Mouse (Mus musculus) midbrain, embryonic 10.5 days (tissue): ENCODE measurements around the gene Oard1. TPM values are rescaled to one million over a fixed set of nuclear protein-coding genes. Genes with fewer than 3 reads are reported as not detected.
A peak's percentile ranks its signal among the peaks of the same experiment; 100 is the strongest.

ENCODE experiments used
- DNase-seq: peaks from one replicate; pipeline ENCODE4 v3.0.0-alpha.2; 2017; ENCODE audit warnings: low spot score
- H3K27ac ChIP-seq: fragments of 300-500 bp; sonication (generic); replicated peaks from 2 replicates; pipeline ENCODE4 v1.5.1; 2016; ENCODE audit warnings: mild to moderate bottlenecking
- H3K27me3 ChIP-seq: fragments of 300-500 bp; sonication (generic); 2 replicates; pipeline ENCODE4 v1.6.1; 2016; ENCODE audit warnings: low read depth, mild to moderate bottlenecking; ENCODE audit not compliant: poor library complexity, severe bottlenecking
- H3K36me3 ChIP-seq: fragments of 300-500 bp; sonication (generic); 2 replicates; pipeline ENCODE4 v1.6.1; 2016; ENCODE audit warnings: mild to moderate bottlenecking, moderate library complexity
- H3K4me1 ChIP-seq: fragments of 300-500 bp; sonication (generic); 2 replicates; pipeline ENCODE4 v1.6.1; 2016
- H3K4me3 ChIP-seq: fragments of 300-500 bp; sonication (generic); 2 replicates; pipeline ENCODE4 v1.5.1; 2016; ENCODE audit warnings: mild to moderate bottlenecking, moderate library complexity
- H3K9me3 ChIP-seq: fragments of 300-500 bp; sonication (generic); replicated peaks from 2 replicates; pipeline ENCODE4 v1.6.1; 2016; ENCODE audit warnings: mild to moderate bottlenecking
- WGBS: fragments of 180-500 bp; shearing (Covaris S2); methylation state at CpG from one replicate; pipeline ENCODE4 v1.1.7; 2016; 5-methylcytosine and 5-hydroxymethylcytosine counted together
- polyA plus RNA-seq: library from polyadenylated mRNA; unstranded; fragments of >200 nt; fragmentation: Nextera tagmentation; extraction: Ambion mirVana; gene quantifications from 2 replicates; pipeline ENCODE4 v1.2.1, GENCODE M21; 2016

Oard1 gene
- polyA plus RNA-seq, 1 experiment from 2014 or later = 113 TPM

DNA sequence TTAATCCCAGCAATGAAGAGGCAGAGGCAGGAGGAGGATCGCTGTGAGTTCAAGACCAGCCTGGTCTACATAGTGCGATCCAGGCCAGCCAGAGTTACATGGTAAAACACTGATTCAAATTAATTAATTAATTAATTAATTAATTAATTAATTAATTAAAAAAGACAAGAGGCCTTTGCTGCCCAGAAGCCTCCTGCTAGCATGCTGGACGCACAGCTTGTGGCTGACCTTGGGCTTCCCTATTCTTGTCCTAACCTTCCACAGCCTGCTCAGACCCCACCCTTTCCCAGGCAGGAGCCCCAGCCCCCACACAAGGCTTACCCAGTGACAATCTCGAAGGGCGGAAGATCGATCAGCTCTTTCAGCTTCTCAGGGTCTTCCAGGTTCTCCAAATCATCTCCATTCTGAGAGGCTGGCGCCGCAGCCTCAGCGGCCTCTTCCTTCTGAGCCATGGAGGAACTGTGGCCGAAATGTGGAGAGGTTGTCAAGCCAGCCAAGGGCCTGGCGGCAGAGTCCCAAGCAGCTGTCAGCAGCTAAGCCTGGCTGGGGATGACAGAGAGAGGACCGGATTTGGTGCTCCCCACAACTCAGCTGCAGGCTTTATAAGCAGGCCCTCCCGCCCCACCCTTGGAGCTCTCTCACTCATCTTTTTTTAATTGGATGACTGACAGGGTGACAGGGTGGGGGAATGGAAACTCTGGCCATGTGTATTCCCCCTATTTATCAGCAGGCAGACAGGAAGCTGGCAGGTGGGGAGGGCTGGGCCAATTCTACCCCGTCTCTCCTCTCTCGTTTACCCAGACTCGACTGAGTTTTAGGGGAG is 22.6 kb downstream of the Oard1 start, which contains the start of gene Apobec2:
Gene Apobec2, minus strand, starts transcription at position 773 of the 823 bp plus-strand sequence.
- no peaks in the 10 kb centered on the region for H3K27me3 ChIP-seq
- 77% methylated on average over 16 of the region's 16 CpGs for WGBS
- peak within 1 kb of the TSS; percentile 50; the same call in 1 of the 2 replicates for H3K27ac ChIP-seq
- DNase-seq = peak; percentile 25
- no peak within 1 kb of the TSS for H3K4me3 ChIP-seq
- no peaks in the 10 kb centered on the region for H3K36me3 ChIP-seq
- H3K4me1 ChIP-seq = peaks cover 13% of the 10 kb centered on the region
- H3K9me3 ChIP-seq = no peaks in the 10 kb centered on the region

DNA sequence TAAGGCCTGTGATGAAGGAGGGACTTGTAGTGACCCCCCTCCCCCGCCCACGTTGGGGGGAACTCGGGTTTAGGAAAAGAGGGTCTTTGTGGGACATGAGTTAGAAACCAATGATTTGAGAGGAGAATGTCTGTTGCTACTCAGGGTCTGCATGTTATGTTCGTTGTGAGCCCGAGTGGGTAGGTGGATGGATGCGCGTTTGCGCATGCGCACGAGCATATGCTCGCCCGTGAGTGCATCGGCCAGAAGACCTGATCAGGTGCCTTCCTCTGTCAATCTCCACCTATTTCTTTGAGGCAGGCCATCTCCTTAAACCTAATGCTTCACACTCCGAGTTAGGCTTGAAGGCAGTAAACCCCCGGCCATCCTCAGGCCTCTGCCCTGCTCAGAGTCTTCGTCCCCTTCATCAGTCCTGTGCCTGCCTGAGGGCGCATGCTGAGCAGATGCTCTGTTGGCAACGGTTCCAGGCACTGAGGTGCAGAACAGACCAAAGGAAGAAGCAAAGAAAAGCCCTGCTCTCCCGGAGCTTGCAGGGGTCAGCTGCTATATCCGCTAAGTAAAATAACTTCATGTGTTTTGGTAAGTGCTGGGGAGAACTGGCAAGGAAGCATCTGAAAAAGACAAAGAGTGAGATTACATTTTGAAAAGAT is 23.3 kb downstream of the Oard1 start:
- Histone ChIP-seq H3K27ac (0 out of 2 replicates have a peak overlapping the region, but pooled peaks have one; percentile 50), H3K4me1 (peaks cover 20% of the 10 kb centered on the region)
- no peak for DNase-seq

DNA sequence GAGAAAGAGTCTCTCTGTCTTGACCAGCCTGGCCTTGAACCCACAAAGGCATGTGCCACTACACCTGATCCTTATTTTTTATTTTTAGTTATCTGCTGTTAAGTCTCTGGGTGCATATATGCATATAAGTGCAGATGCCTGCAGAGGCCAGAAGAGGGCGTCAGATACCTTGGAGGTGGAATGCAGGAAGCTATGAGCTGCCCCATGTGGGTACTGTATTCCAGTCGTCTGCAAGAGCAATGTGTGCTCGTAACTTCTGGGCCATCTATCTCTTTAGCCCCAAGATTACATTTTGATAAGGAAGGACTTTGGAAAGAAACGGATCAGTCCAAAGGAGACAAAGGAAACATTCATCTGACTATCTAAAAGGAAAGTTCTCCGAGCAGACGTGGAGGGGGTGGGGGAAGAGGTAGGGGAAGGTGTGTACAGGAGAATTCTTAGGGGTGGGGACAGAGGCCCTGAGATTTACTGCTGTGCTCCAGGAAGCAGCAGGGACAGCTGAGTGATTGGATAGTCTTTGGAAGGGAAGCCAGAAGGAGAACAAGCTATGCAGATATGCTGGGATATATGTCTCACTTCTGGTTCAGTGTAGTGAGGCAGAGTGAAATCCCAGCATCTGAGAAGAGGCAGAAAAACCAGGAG is 24.0 kb downstream of the Oard1 start:
- no peak overlapping the region for H3K4me3 ChIP-seq
- H3K27ac ChIP-seq = no peak overlapping the region
- no peaks in the 10 kb centered on the region for H3K9me3 ChIP-seq
- no peaks in the 10 kb centered on the region for H3K36me3 ChIP-seq
- H3K27me3 ChIP-seq = no peaks in the 10 kb centered on the region
- 73% methylated on average over 6 of the region's 6 CpGs for WGBS
- H3K4me1 ChIP-seq = peaks cover 20% of the 10 kb centered on the region
- DNase-seq = no peak

More for the DNA sequence above, 23.3 kb downstream of the Oard1 start:
- 86% methylated on average over 20 of the region's 20 CpGs for WGBS
- no peaks in the 10 kb centered on the region for H3K9me3 ChIP-seq
- no peaks in the 10 kb centered on the region for H3K27me3 ChIP-seq
- no peaks in the 10 kb centered on the region for H3K36me3 ChIP-seq
- H3K4me3 ChIP-seq = no peak overlapping the region

DNA sequence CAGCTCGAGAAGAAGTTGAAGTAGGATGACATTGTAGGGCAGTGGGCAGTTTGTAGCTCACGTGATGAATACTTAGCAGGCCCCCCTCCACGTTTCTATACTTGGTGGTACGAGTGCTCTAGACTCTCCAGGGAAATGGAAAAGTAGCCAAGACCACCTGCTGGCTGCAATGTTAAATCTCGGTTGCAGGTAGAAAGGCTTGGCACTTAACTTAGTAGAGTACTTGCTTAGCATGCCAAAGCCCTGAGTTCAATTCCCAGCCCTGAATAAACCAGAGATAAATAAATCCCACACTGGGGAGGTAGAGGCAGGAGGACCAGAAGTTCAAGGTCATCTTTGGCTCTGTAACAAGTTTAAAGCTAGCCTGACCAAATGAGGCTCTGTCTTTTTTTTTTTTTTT is 24.7 kb downstream of the Oard1 start:
- WGBS = 85% methylated on average over 5 of the region's 5 CpGs
- H3K27me3 ChIP-seq = no peaks in the 10 kb centered on the region
- no peak overlapping the region for H3K4me3 ChIP-seq
- H3K4me1 ChIP-seq = peaks cover 20% of the 10 kb centered on the region
- H3K9me3 ChIP-seq = no peaks in the 10 kb centered on the region
- no peak for DNase-seq
- H3K36me3 ChIP-seq = no peaks in the 10 kb centered on the region
- no peak overlapping the region for H3K27ac ChIP-seq

DNA sequence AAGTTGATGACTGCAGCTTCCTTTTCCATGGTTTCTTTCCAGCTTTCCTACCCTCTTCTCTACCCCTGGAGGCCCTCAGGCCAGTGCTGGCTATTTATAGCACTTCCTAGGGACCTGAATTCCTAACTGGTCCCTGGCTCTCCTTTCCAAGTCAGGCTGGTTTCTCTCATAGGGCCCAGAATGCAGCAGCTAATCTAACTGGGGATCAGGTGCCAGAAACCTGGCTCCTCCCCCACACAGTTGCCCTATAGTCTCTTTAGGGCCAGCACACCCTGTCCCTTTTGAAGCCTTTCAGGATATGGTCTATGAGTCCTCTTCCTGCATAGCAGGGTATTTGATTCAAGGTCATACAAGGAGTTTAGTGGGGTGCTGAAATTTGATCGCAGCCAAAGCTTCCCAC is 26.7 kb downstream of the Oard1 start:
- H3K4me1 ChIP-seq = peaks cover 20% of the 10 kb centered on the region
- no peaks in the 10 kb centered on the region for H3K36me3 ChIP-seq
- H3K9me3 ChIP-seq = no peaks in the 10 kb centered on the region
- no peak overlapping the region for H3K4me3 ChIP-seq
- H3K27me3 ChIP-seq = no peaks in the 10 kb centered on the region
- 79% methylated on average over 1 of the region's 1 CpGs for WGBS
- no peak overlapping the region for H3K27ac ChIP-seq
- DNase-seq = no peak

DNA sequence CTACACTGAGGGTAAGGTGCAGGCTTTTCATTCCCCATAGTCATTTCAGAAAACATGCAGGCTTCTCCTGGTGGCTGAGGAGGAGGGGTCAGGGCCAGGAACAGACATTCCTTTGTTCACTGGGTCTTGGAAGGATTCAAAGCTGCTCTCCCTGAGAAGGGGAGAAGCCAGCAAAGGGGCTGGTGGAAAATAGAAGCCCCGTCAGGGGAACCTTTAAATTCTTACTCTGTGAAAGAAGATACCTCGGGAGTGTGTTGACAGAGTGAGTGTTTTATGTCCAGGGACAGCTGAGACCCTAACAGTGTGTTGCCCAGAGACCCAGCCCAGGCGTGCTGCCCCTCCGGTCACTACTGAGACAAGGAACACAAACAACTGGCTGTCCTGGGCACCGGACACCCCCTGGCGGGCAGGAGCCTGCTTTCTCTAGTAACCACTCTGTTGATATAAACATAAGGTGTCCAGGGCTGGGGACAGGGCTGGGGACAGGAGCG is 27.7 kb downstream of the Oard1 start:
- peak overlapping the region; percentile 75 for H3K27ac ChIP-seq
- H3K36me3 ChIP-seq = no peaks in the 10 kb centered on the region
- H3K27me3 ChIP-seq = no peaks in the 10 kb centered on the region
- H3K4me1 ChIP-seq = peaks cover 17% of the 10 kb centered on the region
- H3K9me3 ChIP-seq = no peaks in the 10 kb centered on the region
- WGBS = 45% methylated on average over 7 of the region's 7 CpGs
- peak; percentile 34 for DNase-seq
- H3K4me3 ChIP-seq = no peak overlapping the region

DNA sequence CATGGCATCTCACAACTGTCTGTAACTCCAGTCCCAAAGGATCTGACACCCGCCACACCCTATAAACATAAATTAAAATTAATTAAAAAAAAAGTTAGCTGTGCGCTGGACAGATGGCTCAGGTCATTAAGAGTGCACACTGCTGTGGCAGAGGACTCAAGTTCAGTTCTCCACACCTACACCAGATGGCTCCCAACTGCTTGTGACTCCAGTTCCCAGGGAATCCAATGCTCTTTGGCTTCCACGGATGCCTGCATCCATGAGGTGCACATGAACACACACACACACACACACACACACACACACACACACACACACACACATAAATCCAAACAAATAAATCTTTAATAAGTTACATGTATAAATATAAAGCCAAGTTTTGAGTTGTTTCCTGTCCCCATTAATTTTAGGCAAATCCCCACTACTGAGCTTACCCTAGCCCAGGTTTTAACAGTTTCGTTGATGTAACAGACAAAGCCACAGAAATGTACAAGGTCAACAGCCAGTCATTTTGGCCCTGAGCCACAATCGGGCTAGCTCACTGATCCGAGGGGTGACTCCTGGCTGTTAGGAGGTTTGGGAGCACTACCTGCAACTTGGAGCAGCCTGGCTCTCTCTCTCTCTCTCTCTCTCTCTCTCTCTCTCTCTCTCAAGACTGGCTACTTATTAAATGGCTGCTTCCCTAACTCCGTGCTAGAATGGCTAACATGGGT is 33.1 kb downstream of the Oard1 start:
- no peak overlapping the region for H3K4me3 ChIP-seq
- no peaks in the 10 kb centered on the region for H3K36me3 ChIP-seq
- H3K27me3 ChIP-seq = no peaks in the 10 kb centered on the region
- H3K9me3 ChIP-seq = no peaks in the 10 kb centered on the region
- WGBS = 82% methylated on average over 7 of the region's 7 CpGs
- DNase-seq = no peak
- H3K27ac ChIP-seq = no peak overlapping the region
- H3K4me1 ChIP-seq = peaks cover 2% of the 10 kb centered on the region; the same call in 1 of the 2 replicates

DNA sequence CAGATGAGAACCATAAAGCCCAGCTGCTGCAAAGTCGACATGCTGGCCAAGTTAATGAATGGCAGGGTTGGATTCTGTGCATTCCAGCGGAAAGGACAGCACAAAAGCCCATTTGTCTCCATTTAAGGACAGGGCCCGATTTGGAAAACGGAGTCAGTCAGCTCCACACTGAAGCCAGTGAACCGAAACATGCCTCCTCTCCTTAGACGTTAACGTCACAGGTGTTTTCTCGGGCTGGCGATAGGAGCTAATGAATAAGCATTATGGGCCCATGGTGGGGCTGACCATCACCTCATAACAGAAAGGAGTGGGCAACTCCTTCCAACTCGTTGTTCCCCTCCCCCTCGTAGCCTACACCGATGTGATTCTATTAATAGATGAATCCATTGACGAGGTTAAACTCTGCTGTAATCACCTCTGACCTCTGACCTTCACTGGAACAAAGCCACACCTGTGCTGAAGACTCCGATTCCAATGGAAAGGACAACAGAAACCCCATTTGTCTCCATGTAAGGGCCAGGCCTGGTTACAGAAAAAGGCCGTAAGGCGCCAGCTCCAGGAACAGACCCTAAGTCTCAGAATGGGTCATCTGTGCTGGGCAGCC is 33.8 kb downstream of the Oard1 start:
- DNase-seq = no peak
- WGBS = 65% methylated on average over 16 of the region's 16 CpGs
- no peaks in the 10 kb centered on the region for H3K27me3 ChIP-seq
- no peaks in the 10 kb centered on the region for H3K4me1 ChIP-seq
- H3K4me3 ChIP-seq = no peak overlapping the region
- H3K9me3 ChIP-seq = no peaks in the 10 kb centered on the region
- H3K36me3 ChIP-seq = no peaks in the 10 kb centered on the region
- H3K27ac ChIP-seq = no peak overlapping the region

DNA sequence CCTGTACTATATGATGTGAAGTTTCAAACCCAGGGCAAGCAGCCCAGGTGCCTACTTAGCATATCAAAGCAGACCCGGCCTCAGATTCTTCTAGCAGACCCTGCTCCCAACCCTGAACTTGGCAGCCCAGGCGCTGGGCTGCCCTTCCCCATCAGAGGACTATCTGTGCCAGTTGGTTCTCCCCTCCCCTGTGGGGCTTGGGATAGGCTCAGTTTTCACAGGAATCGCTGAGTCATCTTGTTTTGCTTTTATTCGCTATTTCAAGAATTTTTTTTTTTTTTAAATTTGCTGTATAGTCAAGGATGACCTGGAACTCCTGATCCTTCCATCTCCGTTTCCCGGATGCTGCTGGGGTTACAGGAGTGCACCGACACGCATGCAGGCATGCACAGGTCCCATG is 37.9 kb downstream of the Oard1 start:
- DNase-seq = no peak
- Histone ChIP-seq H3K36me3 (no peaks in the 10 kb centered on the region), H3K27ac (no peak overlapping the region), H3K4me1 (peaks cover 8% of the 10 kb centered on the region; the same call in 1 of the 2 replicates), H3K9me3 (no peaks in the 10 kb centered on the region), H3K4me3 (no peak overlapping the region), H3K27me3 (no peaks in the 10 kb centered on the region)
- 82% methylated on average over 8 of the region's 8 CpGs for WGBS

DNA sequence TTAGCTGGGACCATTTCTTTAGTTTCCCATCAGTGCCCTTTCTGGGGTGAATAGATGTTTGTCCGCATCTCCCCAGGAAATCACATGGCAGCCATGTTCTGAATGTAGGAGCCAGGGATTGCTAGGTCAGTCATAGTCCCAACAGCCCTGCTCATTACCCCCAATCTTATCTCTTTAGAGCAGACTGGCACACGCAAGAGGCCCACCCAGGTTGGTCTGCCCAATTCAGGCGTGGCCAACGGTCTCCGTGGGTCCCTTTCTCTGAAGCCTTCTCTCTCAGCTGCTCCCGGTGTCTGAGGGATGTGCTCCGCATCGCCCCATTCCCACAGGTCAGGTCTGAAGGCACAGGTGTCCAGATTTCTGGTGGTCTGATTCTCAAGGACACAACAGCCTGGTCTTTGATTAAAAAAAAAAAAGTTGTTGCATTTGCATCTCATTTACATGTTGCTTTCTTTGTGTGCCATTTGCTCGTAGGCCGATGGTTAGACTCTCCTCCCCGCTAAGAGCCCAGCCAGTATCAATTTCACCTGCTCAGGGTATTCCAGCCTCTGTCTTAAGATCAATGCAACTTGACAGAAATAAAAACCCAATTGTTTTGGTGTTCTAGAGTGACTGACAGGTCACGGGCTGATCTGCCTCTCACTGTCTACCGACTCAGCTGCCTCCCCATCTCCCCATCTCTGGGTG is 41.0 kb downstream of the Oard1 start:
- Histone ChIP-seq H3K9me3 (no peaks in the 10 kb centered on the region), H3K4me1 (peaks cover 11% of the 10 kb centered on the region), H3K4me3 (no peak overlapping the region), H3K36me3 (no peaks in the 10 kb centered on the region), H3K27ac (no peak overlapping the region), H3K27me3 (no peaks in the 10 kb centered on the region)
- no peak for DNase-seq
- 87% methylated on average over 13 of the region's 13 CpGs for WGBS

DNA sequence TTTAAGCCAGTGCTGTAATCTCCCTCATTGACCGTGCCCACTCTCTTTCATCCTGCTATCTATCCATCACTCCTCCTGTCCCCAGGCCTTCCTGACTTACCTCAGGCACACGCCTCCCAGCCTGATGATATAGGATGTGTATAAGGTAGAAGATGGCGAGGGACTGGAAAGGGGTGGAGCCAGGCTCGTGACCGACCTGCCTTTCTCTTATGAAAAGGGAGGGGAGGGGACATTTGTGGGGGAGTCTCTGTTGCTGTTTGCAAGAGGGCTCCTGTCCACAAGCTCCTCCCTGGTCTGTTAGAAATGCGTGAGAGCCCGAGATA is 41.5 kb downstream of the Oard1 start, which contains the start of gene Tspo2:
Gene Tspo2, minus strand, starts transcription at position 170 of the 323 bp plus-strand sequence.
- H3K27me3 ChIP-seq = no peaks in the 10 kb centered on the region
- H3K27ac ChIP-seq = 0 out of 2 replicates have a peak within 1 kb of the TSS, but pooled peaks have one; percentile 60
- peaks cover 11% of the 10 kb centered on the region for H3K4me1 ChIP-seq
- H3K9me3 ChIP-seq = no peaks in the 10 kb centered on the region
- DNase-seq = no peak
- WGBS = 81% methylated on average over 7 of the region's 7 CpGs
- H3K36me3 ChIP-seq = no peaks in the 10 kb centered on the region
- H3K4me3 ChIP-seq = no peak within 1 kb of the TSS
